Mouse (Mus musculus): ENCODE results near the gene Rgs8. TPM values are rescaled to one million over a fixed set of nuclear protein-coding genes. Genes with fewer than 3 reads are reported as not detected.

Gene Rgs8
- polyA plus RNA-seq, 2 experiments from 2014 or later: 0.09 TPM; not detected in 1

- ATAC-seq: peak; percentile 83
Measured at GRCm38 (mm10) chr1:153675591-153675990, 22.8 kb downstream of the Rgs8 start.

DNA sequence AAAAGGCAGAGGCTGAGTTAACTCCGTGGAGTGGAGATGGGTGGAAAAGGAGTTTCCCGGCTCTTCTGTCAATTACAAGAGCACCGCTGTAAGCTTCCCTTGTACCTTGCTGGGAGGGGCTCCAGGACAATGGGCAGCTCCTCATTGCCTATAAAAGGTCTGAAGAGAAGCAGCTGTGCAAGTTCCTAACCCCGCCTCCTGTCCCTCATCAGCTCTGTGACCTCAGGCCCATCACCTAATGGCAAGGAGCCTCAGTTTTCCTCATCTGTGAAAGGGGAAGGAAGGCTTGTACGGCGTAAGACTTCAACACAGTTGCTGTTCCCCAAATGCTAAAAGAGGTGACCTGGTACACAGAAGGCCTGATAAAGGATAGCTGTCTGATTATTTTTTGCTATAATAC, 24.8 kb downstream of the Rgs8 start:
- ATAC-seq: no peak

- no peak for ATAC-seq
Measured at GRCm38 (mm10) chr1:153679147-153679546, 26.3 kb downstream of the Rgs8 start.

GRCm38 (mm10) chr1:153679653-153680052, 26.8 kb downstream of the Rgs8 start:
- ATAC-seq: no peak

GRCm38 (mm10) chr1:153680363-153680762, 27.5 kb downstream of the Rgs8 start:
- ATAC-seq: peak; percentile 40

- no peak for ATAC-seq
Measured at GRCm38 (mm10) chr1:153681036-153681435, 28.2 kb downstream of the Rgs8 start.

GRCm38 (mm10) chr1:153683190-153683589, 30.4 kb downstream of the Rgs8 start:
- no peak for ATAC-seq

GRCm38 (mm10) chr1:153685630-153686029, 32.8 kb downstream of the Rgs8 start:
- no peak for ATAC-seq

- no peak for ATAC-seq
Measured at GRCm38 (mm10) chr1:153692526-153692925, 39.7 kb downstream of the Rgs8 start.

DNA sequence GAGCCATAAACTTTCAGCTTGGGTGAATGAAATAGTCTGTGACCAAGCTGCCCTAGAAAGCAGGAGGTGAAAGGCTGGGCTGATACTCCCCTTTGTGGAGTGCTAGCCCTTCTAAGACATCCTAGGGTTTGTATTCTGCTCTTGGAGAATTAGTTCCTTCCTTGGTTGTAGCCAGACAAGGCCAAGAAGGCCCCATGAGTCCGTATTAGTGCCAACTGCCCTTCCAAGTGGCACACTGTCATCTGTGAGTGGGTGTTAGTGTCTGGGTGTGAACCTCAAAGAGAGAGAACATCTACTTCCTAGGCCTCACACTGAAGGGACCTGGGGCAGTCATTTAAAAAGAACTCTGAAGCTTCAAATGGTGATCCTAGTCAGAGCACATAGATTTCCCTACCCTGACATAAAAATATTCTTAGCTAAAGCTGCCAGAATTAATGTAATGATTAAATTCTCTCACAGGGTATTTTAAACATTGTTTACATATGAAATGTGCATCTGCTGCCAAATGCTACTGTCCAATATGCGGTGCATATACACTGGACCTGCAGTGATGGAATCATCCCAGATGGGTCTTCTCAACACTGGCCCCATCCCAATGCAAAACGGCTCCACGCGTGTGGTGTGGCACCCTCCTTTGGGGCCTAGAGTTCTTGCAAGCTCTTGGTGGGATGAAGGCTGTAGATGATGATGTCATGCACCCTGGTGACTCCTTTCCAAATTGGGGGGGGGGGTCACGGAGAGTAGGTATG, 41.7 kb downstream of the Rgs8 start:
- ATAC-seq: no peak

DNA sequence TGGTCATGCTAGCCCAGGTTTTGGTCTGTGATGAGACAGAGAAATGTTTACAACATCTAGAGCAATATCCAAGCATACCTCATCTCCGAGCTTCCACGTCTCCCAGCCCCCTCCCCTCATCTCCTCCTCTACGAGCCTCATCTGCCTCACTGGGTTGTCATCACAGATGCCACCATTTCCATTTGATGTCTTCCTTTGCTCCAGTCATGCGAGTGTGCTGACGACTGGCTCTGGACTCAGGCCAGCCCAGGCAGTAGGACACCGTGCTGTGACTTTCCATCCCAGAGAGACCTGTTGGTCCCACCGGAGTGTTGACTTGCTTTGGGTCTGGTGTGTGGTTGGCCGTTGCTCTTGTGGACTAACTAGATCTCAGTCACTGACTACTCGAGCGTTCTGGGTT, 42.6 kb downstream of the Rgs8 start:
- ATAC-seq: no peak

- ATAC-seq: no peak
Measured at GRCm38 (mm10) chr1:153696093-153696492, 43.3 kb downstream of the Rgs8 start.

- no peak for ATAC-seq
Measured at GRCm38 (mm10) chr1:153696541-153696940, 43.7 kb downstream of the Rgs8 start.

DNA sequence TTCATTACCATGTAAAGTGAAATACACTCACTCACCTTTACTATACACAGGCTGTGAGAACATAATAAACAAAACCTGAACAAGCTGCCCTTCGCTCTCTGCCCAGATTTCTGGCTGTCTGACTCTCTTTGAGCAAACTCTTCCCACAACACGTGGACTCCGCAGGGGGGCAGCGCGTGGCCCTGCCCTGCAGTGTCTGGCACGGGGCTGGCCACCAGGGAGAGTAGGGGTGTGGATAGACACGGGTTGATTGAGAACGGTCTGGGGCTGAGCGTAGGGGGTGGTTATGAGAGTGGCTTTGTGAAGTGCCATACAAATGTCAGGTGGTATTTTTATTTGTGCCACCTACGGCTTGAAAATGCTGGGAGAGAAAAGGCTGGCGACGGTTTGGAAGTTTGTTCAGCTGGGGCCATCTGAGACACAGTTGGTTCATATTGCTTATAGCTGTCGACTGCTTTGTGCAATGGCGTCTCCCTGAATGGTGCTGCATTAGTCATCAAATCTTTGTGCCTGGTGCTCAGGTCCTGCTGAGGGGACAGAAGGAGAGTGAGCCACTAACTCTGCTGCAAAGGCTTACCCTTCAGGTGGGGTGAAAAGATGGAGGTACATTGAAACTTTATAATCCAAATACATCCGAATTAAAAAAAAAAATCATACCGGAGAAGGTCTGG, 44.9 kb downstream of the Rgs8 start:
- no peak for ATAC-seq

DNA sequence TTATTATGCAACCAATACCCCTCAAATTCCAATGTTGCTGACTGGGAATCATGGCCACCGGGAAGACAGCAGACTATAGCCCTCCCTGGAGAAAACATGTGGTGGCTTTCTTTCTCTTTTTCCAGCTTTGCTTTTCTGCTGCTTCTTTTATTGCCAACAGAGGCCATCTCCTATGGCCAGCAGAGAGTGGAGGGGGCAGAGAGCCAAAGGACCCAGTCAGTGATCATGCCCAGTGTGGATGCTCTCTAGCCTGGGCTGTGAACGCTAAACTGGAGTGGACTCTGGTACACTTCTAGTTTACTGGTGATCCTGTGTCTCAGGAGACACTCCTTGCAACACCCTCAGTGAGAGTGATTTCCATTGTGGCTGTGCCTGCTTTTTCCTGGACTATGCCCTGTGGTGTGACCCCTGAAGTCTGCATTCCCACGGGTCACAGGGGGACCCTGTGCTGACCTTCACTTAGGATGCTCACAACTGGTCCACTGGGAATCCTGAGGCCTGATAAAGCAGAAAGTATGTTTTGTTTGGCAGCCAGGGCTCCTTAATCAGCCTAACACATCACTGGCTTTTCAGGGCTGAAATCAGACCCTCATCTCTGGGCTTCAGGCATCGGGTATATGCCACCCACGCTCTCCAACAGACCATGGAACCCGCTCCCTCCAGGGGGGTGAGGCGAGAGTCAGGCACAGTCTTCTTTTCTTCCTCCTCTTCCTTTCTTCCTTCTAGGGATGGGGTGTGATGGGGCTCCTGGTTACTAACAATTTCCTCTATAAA, 45.7 kb downstream of the Rgs8 start:
- ATAC-seq: no peak

DNA sequence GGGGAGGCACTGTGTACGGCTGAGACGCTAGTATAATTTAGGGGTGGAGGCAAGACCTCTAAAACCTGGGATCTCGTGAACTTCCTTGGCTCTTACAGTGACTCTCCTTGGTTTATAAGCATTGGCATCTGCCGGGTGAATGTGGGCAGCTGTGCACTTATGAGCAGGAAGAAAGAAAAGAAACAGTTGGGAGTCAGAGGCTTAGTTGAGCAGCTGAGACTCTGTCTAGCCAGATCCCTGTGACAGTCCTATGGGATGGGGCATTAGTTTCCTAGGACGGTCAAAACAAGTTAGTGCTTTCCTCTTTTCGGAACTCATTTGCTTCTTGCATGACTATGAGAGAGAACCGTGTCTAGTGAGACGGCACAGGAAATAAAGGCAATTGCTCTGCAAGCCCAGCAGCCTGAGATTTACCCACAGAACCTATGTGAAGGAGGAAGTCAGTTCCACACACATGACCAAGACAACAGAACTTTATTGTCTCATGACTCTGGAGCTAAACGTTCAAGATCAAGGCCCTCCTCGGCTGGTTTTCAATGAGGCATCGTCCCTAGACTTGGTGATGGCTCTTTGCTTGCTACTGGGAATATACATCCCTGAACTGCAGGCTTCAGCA, 47.7 kb downstream of the Rgs8 start:
- peak; percentile 53 for ATAC-seq

- ATAC-seq: no peak
Measured at GRCm38 (mm10) chr1:153701461-153701860, 48.6 kb downstream of the Rgs8 start.

DNA sequence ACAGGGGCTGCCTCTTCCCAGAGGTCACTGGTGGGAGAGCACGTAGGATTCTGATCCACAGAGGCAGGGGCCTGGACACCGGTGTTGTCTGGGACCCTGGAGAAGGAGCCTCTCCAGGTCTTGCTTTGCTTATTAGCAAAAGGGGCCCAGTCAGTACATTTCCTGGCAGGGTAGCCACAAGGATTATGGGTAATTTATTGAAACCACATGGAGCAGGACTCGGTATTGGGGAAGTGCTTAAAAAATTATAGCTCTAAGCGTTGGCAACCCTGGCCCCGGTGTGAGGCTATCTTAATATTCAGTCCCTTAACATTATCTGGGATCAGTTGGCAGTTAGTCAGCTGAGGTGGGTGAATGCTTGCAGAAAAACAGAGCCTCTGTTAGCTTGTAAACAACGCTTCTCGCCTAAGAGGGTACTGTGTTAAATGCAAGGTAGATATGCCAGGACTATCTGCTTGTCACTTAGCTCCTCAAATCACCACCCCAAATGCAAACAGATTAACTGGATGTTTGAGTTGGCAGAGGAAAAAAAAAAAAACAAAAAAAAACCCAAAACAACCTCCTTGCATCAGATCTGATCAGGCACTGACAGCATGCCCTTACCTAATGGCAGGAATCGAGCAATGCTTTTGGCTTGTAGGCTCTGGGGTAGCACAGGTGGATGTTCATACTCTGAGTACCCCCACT, 49.5 kb downstream of the Rgs8 start:
- no peak for ATAC-seq

GRCm38 (mm10) chr1:153702853-153703410, 50.1 kb downstream of the Rgs8 start:
- ATAC-seq: peak; percentile 53

DNA sequence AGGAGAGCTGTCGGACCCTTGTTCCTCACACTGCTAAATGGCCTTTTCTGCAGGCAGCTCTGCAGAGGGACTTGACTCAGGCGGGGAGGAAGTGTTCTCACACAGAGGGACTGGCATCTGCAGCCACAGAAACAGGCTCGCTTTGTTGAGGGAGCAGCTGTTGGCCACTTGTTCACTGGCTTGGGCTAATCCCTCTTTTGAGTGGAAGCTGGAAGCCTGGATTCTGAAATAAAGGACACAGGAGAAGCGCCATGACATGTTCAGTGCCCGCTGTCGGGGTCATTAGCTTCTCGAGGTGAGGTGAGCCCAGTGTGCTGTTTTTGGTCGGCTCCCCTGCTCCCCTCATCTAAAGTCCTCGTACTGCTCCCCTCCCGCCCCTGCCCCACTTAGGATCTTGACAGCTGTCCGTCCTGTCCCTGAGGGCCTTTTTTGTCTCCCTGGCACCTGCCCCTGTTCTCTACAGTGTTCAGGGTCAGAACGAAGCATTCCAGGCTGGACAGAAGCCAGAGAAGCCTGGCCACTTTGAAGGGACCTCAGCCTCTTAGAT, 50.7 kb downstream of the Rgs8 start:
- ATAC-seq: no peak

GRCm38 (mm10) chr1:153704174-153704573, 51.3 kb downstream of the Rgs8 start:
- ATAC-seq: no peak

DNA sequence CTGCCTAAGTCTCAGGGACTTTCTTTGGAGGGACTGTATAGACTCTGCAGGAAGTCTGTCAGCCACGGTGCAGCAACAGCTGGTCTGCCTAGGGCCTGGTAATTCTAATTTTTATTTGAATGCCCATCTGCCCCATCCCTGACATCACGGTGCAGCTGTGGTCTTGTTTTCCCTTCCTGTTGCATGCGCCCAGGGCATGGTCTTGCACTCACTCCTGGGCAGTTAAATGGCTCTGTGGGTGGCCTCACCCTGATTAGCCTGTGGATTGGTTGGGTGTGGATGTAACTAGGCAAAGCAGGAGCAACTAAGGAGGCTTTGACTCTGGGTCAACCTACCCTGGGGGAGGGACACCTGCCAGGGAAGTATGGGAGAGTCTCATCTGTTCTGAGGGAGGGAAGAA, 52.2 kb downstream of the Rgs8 start:
- ATAC-seq: no peak
